Mouse (Mus musculus) left cerebral cortex, adult 9 months (tissue): Measurements from ENCODE around the gene Ear10.
A peak's percentile ranks its signal among the peaks of the same experiment; 100 is the strongest.
"Not testable (repeated sequence)": the region's sequence is repeated elsewhere in the genome, so short reads cannot be mapped to it uniquely, and the experiment has no call there.

Source experiments
- DNase-seq, 2 experiments: peaks; one replicate each; pipeline ENCODE4 v3.0.0; 2022; ENCODE audit warnings: low spot score in 2 of 2

The Ear10 gene

GRCm38 (mm10) chr14:43923459-43923858, at the start of gene Ear10:
Gene Ear10 (minus strand): TSS chr14:43923559.
- DNase-seq, result not testable (repeated sequence)

- not testable (repeated sequence) for DNase-seq
Measured at GRCm38 (mm10) chr14:43956769-43957168, 33.4 kb upstream of the Ear10 start, which contains the start of gene Ang5. Gene Ang5 (plus strand): TSS chr14:43957069.

GRCm38 (mm10) chr14:43955074-43955473, 31.7 kb upstream of the Ear10 start:
- not testable (repeated sequence) for DNase-seq

GRCm38 (mm10) chr14:43953382-43953781, 30.0 kb upstream of the Ear10 start:
- not testable (repeated sequence) for DNase-seq

GRCm38 (mm10) chr14:43933399-43933798, 10.0 kb upstream of the Ear10 start:
- not testable (repeated sequence) for DNase-seq

GRCm38 (mm10) chr14:43932991-43933390, 9.6 kb upstream of the Ear10 start:
- peak in 1 of 2 experiments; percentile 28 for DNase-seq

GRCm38 (mm10) chr14:43925404-43925950, 2.1 kb upstream of the Ear10 start:
- DNase-seq, result not testable (repeated sequence)

GRCm38 (mm10) chr14:43924688-43925403, 1.5 kb upstream of the Ear10 start, which contains the start of gene Gm8113:
Gene Gm8113 (plus strand): TSS chr14:43925390.
- DNase-seq, result peak; percentile 1 to 48

GRCm38 (mm10) chr14:43918214-43918613, 5.1 kb downstream of the Ear10 start:
- not testable (repeated sequence) for DNase-seq

GRCm38 (mm10) chr14:43898577-43898976, 24.8 kb downstream of the Ear10 start:
- not testable (repeated sequence) for DNase-seq

- DNase-seq, result peak in 1 of 2 experiments; percentile 1
Measured at GRCm38 (mm10) chr14:43895357-43895756, 28.0 kb downstream of the Ear10 start.

- not testable (repeated sequence) for DNase-seq
Measured at GRCm38 (mm10) chr14:43891288-43891687, 32.1 kb downstream of the Ear10 start.

GRCm38 (mm10) chr14:43886235-43886634, 37.1 kb downstream of the Ear10 start:
- not testable (repeated sequence) for DNase-seq

- not testable (repeated sequence) for DNase-seq
Measured at GRCm38 (mm10) chr14:43879966-43880545, 43.3 kb downstream of the Ear10 start.

GRCm38 (mm10) chr14:43877789-43878188, 45.6 kb downstream of the Ear10 start:
- DNase-seq, result not testable (repeated sequence)

GRCm38 (mm10) chr14:43875417-43875816, 47.9 kb downstream of the Ear10 start, which contains the start of gene Ear1:
Gene Ear1 (minus strand): TSS chr14:43875517.
- not testable (repeated sequence) for DNase-seq

- not testable (repeated sequence) for DNase-seq
Measured at GRCm38 (mm10) chr14:43874862-43875261, 48.5 kb downstream of the Ear10 start.
